Mouse (Mus musculus) heart, adult 2 months (tissue): ENCODE results near the gene 4933415A04Rik.

ENCODE experiments used
- CTCF ChIP-seq: fragments of 200-600 bp; IDR thresholded peaks from 2 replicates; pipeline ENCODE4 v1.8.1; 2022; ENCODE audit warnings: antibody characterized with exemption, mild to moderate bottlenecking, moderate library complexity
- EP300 ChIP-seq: fragments of 200-500 bp; IDR thresholded peaks from 2 replicates; pipeline ENCODE4 v1.6.1; 2011; ENCODE audit warnings: low read depth, low read length, control low read depth; ENCODE audit not compliant: insufficient read depth

GRCm38 (mm10) chr11:43631645-43632044, 44.8 kb downstream of the 4933415A04Rik start:
- TF ChIP-seq CTCF (no peak), EP300 (no peak)
